Mouse (Mus musculus): ENCODE measurements around the gene Atr. TPM values are rescaled to one million over a fixed set of nuclear protein-coding genes. Genes with fewer than 3 reads are reported as not detected.

The Atr gene
- total and polyA plus RNA-seq, 2 experiments = 1.1 to 12.4 TPM

DNA sequence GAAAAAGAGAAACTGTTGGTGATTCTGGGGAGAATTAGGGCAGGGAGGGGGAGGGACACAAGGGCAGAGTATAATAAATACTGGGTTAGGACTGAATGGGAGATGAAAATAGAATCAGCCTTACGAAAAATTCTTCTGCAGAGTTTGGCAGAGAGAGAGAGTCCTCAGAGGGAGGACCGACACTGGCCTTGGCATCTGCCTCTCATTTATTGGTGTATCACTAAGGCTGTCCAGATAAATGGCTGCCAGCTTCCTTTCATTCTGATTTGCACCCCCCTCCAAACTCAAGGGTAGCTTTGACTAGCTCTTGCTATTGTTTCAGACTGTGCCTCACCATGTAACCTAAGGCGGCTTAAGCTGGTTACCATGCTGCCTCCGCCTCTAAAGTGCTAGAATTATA, 1.4 kb upstream of the Atr start:
- H3K36me3 ChIP-seq (ENCODE audit: control insufficient read depth, insufficient read depth, low read length) = no peaks in the 10 kb centered on the region
- H3K79me2 ChIP-seq (ENCODE audit: control insufficient read depth, insufficient read depth, low read length) = no peaks in the 10 kb centered on the region
- DNase-seq (ENCODE audit: extremely low read depth, low read depth, low spot score) = no peak
- no peaks in the 10 kb centered on the region for H3K27me3 ChIP-seq (ENCODE audit: control insufficient read depth, insufficient read depth, low read length)
- WGBS = 84% methylated on average over 4 of the region's 4 CpGs
- peaks cover 8% of the 10 kb centered on the region for H3K4me1 ChIP-seq (ENCODE audit: control insufficient read depth, insufficient read depth, low read length)
- no peak overlapping the region for H3K4me3 ChIP-seq (ENCODE audit: insufficient read depth, low read depth, low read length)
- H3K27ac ChIP-seq (replicated peaks; ENCODE audit: insufficient read depth, low read depth, low read length) = 0 out of 2 replicates have a peak overlapping the region, but pooled peaks have one; percentile 72
- H3K9ac ChIP-seq (ENCODE audit: low read depth, low read length) = no peak overlapping the region
- TF ChIP-seq CTCF (IDR thresholded peaks at IDR 0.05; ENCODE audit: low read depth, low read length) (no peak), POLR2A (IDR thresholded peaks at IDR 0.05; ENCODE audit: extremely low read depth, insufficient read depth, low read length) (no peak)

GRCm38 (mm10) chr9:95858027-95858570, 702 bp downstream of the Atr start:
- peak overlapping the region; percentile 32 for H3K27ac ChIP-seq (replicated peaks; ENCODE audit: insufficient read depth, low read depth, low read length)
- H3K36me3 ChIP-seq (ENCODE audit: control insufficient read depth, insufficient read depth, low read length) = peaks cover 4% of the 10 kb centered on the region; the same call in 1 of the 2 replicates
- peak overlapping the region; percentile 70 for H3K9ac ChIP-seq (ENCODE audit: low read depth, low read length)
- TF ChIP-seq CTCF (IDR thresholded peaks at IDR 0.05; ENCODE audit: low read depth, low read length) = no peak
- TF ChIP-seq POLR2A (IDR thresholded peaks at IDR 0.05; ENCODE audit: extremely low read depth, insufficient read depth, low read length) = no peak
- H3K4me1 ChIP-seq (ENCODE audit: control insufficient read depth, insufficient read depth, low read length) = peaks cover 8% of the 10 kb centered on the region
- WGBS = under 1% methylated on average over 31 of the region's 31 CpGs
- no peaks in the 10 kb centered on the region for H3K27me3 ChIP-seq (ENCODE audit: control insufficient read depth, insufficient read depth, low read length)
- DNase-seq (ENCODE audit: extremely low read depth, low read depth, low spot score) = peak; percentile 47
- no peaks in the 10 kb centered on the region for H3K79me2 ChIP-seq (ENCODE audit: control insufficient read depth, insufficient read depth, low read length)
- peak overlapping the region; percentile 75 for H3K4me3 ChIP-seq (ENCODE audit: insufficient read depth, low read depth, low read length)

GRCm38 (mm10) chr9:95878246-95878645, 20.8 kb downstream of the Atr start:
- no peak for DNase-seq (ENCODE audit: extremely low read depth, low read depth, low spot score)
- Histone ChIP-seq H3K36me3 (ENCODE audit: control insufficient read depth, insufficient read depth, low read length) (peaks cover 20% of the 10 kb centered on the region), H3K9ac (ENCODE audit: low read depth, low read length) (no peak overlapping the region), H3K4me1 (ENCODE audit: control insufficient read depth, insufficient read depth, low read length) (no peaks in the 10 kb centered on the region), H3K27ac (replicated peaks; ENCODE audit: insufficient read depth, low read depth, low read length) (no peak overlapping the region), H3K4me3 (ENCODE audit: insufficient read depth, low read depth, low read length) (no peak overlapping the region), H3K27me3 (ENCODE audit: control insufficient read depth, insufficient read depth, low read length) (no peaks in the 10 kb centered on the region), H3K79me2 (ENCODE audit: control insufficient read depth, insufficient read depth, low read length) (no peaks in the 10 kb centered on the region)
- no peak for TF ChIP-seq CTCF (IDR thresholded peaks at IDR 0.05; ENCODE audit: low read depth, low read length)
- TF ChIP-seq POLR2A (IDR thresholded peaks at IDR 0.05; ENCODE audit: extremely low read depth, insufficient read depth, low read length) = no peak
- 91% methylated on average over 5 of the region's 5 CpGs for WGBS

DNA sequence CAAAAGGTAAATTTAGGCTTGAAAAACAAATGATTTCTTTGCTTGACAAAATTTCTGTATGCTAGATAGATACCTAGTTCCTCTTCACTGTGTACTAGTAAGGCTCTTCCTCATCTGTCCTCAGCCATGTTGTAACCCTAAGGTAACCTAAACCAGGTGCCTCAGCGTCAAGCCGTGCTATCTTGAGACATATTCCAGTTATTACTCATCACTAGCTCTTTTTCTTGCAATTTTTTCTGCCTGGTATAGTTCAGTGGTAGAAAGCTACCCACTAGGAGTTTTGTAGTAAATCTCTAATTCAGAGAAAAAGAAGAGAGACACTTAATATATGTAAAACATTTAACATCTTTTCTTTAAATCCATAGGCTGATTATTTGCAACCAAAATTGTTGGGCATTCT, 25.4 kb downstream of the Atr start:
- H3K27ac ChIP-seq (replicated peaks; ENCODE audit: insufficient read depth, low read depth, low read length) = no peak overlapping the region
- WGBS = 93% methylated on average over 2 of the region's 2 CpGs
- no peak overlapping the region for H3K4me3 ChIP-seq (ENCODE audit: insufficient read depth, low read depth, low read length)
- H3K4me1 ChIP-seq (ENCODE audit: control insufficient read depth, insufficient read depth, low read length) = no peaks in the 10 kb centered on the region
- no peak overlapping the region for H3K9ac ChIP-seq (ENCODE audit: low read depth, low read length)
- H3K36me3 ChIP-seq (ENCODE audit: control insufficient read depth, insufficient read depth, low read length) = peaks cover 23% of the 10 kb centered on the region
- no peaks in the 10 kb centered on the region for H3K27me3 ChIP-seq (ENCODE audit: control insufficient read depth, insufficient read depth, low read length)
- no peak for DNase-seq (ENCODE audit: extremely low read depth, low read depth, low spot score)
- no peak for TF ChIP-seq POLR2A (IDR thresholded peaks at IDR 0.05; ENCODE audit: extremely low read depth, insufficient read depth, low read length)
- no peak for TF ChIP-seq CTCF (IDR thresholded peaks at IDR 0.05; ENCODE audit: low read depth, low read length)
- no peaks in the 10 kb centered on the region for H3K79me2 ChIP-seq (ENCODE audit: control insufficient read depth, insufficient read depth, low read length)

DNA sequence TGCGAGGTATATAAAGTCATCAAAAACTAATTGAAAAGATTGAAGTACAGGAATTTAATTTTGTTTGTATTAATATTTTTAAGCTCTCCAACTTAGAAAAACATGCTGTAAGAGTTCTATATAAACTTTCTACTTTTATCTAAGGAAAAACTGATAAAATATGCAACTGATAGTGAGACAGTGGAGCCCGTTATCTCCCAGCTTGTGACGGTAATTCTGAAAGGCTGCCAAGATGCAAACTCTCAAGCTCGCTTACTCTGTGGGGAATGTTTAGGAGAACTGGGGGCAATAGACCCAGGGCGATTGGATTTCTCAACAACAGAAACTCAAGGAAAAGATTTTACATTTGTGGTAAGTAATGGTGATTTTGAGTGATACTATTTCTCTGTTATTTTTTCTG, 40.0 kb downstream of the Atr start:
- Histone ChIP-seq H3K27me3 (ENCODE audit: control insufficient read depth, insufficient read depth, low read length) (no peaks in the 10 kb centered on the region), H3K27ac (replicated peaks; ENCODE audit: insufficient read depth, low read depth, low read length) (no peak overlapping the region), H3K36me3 (ENCODE audit: control insufficient read depth, insufficient read depth, low read length) (peaks cover 20% of the 10 kb centered on the region), H3K4me1 (ENCODE audit: control insufficient read depth, insufficient read depth, low read length) (no peaks in the 10 kb centered on the region), H3K9ac (ENCODE audit: low read depth, low read length) (no peak overlapping the region), H3K4me3 (ENCODE audit: insufficient read depth, low read depth, low read length) (no peak overlapping the region), H3K79me2 (ENCODE audit: control insufficient read depth, insufficient read depth, low read length) (no peaks in the 10 kb centered on the region)
- no peak for DNase-seq (ENCODE audit: extremely low read depth, low read depth, low spot score)
- 85% methylated on average over 5 of the region's 5 CpGs for WGBS
- no peak for TF ChIP-seq CTCF (IDR thresholded peaks at IDR 0.05; ENCODE audit: low read depth, low read length)
- TF ChIP-seq POLR2A (IDR thresholded peaks at IDR 0.05; ENCODE audit: extremely low read depth, insufficient read depth, low read length) = no peak

GRCm38 (mm10) chr9:95932855-95933254, 75.5 kb downstream of the Atr start:
- no peak for DNase-seq (ENCODE audit: extremely low read depth, low read depth, low spot score)
- Histone ChIP-seq H3K79me2 (ENCODE audit: control insufficient read depth, insufficient read depth, low read length) (no peaks in the 10 kb centered on the region), H3K36me3 (ENCODE audit: control insufficient read depth, insufficient read depth, low read length) (peaks cover 11% of the 10 kb centered on the region), H3K27me3 (ENCODE audit: control insufficient read depth, insufficient read depth, low read length) (no peaks in the 10 kb centered on the region), H3K4me1 (ENCODE audit: control insufficient read depth, insufficient read depth, low read length) (no peaks in the 10 kb centered on the region), H3K9ac (ENCODE audit: low read depth, low read length) (no peak overlapping the region), H3K4me3 (ENCODE audit: insufficient read depth, low read depth, low read length) (no peak overlapping the region), H3K27ac (replicated peaks; ENCODE audit: insufficient read depth, low read depth, low read length) (no peak overlapping the region)
- TF ChIP-seq POLR2A (IDR thresholded peaks at IDR 0.05; ENCODE audit: extremely low read depth, insufficient read depth, low read length) (no peak), CTCF (IDR thresholded peaks at IDR 0.05; ENCODE audit: low read depth, low read length) (no peak)

Measured in liver, adult 2 months (tissue).